Mouse (Mus musculus): Measurements from ENCODE around the gene Shisal2a.

The Shisal2a gene

GRCm38 (mm10) chr4:108338811-108339210, 44.3 kb downstream of the Shisal2a start:
- in situ Hi-C loops (cut with MboI, MseI), result no loop called here

GRCm38 (mm10) chr4:108338321-108338733, 44.8 kb downstream of the Shisal2a start:
- in situ Hi-C loops (cut with MboI, MseI), result no loop called here

GRCm38 (mm10) chr4:108337817-108338216, 45.3 kb downstream of the Shisal2a start:
- in situ Hi-C loops (cut with MboI, MseI), result no loop called here

- in situ Hi-C loops (cut with MboI, MseI), result no loop called here
These were observed 46.4 kb downstream of the Shisal2a start for GRCm38 (mm10) chr4:108336765-108337164.

- in situ Hi-C loops (cut with MboI, MseI), result no loop called here
These were observed 47.7 kb downstream of the Shisal2a start for GRCm38 (mm10) chr4:108335413-108335812.

- in situ Hi-C loops (cut with MboI, MseI), result no loop called here
These were observed 51.1 kb downstream of the Shisal2a start for GRCm38 (mm10) chr4:108332041-108332440.

- in situ Hi-C loops (cut with MboI, MseI), result no loop called here
These were observed 53.3 kb downstream of the Shisal2a start for GRCm38 (mm10) chr4:108329840-108330239.

- in situ Hi-C loops (cut with MboI, MseI), result no loop called here
These were observed 55.2 kb downstream of the Shisal2a start, which contains the start of gene Coa7 for GRCm38 (mm10) chr4:108327730-108328484. Gene Coa7, plus strand, starts transcription at chr4:108328140.

GRCm38 (mm10) chr4:108327071-108327579, 56.0 kb downstream of the Shisal2a start:
- in situ Hi-C loops (cut with MboI, MseI), result no loop called here

- in situ Hi-C loops (cut with MboI, MseI), result loop anchor here (5.0 kb wide), 1 partner anchor 76 kb away; no protein-coding TSS in a partner anchor
These were observed 59.6 kb downstream of the Shisal2a start for GRCm38 (mm10) chr4:108323588-108323987.

GRCm38 (mm10) chr4:108320627-108321380, 62.3 kb downstream of the Shisal2a start:
- in situ Hi-C loops (cut with MboI, MseI), result loop anchor here (5.0 kb wide), 1 partner anchor 74 kb away; no protein-coding TSS in a partner anchor

- in situ Hi-C loops (cut with MboI, MseI), result loop anchor here (5.0 kb wide), 1 partner anchor 72 kb away; no protein-coding TSS in a partner anchor
These were observed 63.4 kb downstream of the Shisal2a start for GRCm38 (mm10) chr4:108319747-108320146.

- in situ Hi-C loops (cut with MboI, MseI), result no loop called here
These were observed 64.2 kb downstream of the Shisal2a start for GRCm38 (mm10) chr4:108318649-108319615.
